In the genomic region with DNA sequence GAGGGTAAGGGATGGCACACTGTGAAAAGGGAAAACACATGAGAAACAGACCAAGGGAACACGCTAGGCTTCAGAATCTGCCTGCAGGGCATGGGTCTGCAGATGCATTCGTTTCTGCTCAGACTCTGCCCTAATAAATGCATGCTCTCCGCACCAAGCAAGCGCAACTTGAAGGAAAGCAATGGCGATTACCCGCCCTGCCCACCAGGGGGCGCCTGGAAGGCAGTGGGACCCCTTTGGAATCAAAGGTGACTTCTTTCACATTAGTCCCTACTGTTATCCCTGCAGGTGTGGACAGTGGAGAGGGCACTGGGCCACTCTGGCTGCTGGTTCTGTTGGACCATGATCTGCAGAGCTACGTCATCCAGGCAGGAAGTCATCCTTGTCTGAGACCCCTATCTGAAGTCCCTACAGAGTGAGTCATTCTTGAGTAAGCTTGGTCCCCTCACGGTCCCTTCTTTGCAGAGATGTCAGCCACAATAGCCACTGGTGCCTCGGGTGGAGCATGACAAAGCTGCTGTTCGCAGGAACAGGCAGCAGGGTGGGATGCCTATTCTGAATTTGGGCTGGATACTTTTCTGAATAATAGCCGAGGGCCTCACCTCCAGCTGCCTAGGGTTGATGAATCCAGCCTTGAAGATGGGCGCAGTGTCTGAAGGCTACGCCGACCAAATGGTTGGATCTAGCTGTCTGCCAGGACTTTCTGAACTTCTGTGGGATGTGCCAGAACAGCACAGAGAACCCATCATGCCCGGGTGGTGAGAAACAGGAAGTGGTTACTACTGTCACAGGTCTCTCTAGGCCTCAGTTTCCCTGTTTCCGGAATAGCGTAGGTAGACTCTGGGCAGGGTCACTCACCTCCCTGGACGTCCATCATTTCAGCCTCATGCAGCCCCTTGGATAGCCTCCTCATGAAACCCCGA, we compare ENCODE assay signal across 8 mouse cellular contexts. TPM values are rescaled to one million over a fixed set of nuclear protein-coding genes. Genes with fewer than 3 reads are reported as not detected.
A peak's percentile ranks its signal among the peaks of the same experiment; 100 is the strongest.
DNase-seq lines count a peak whose midpoint lies in the region.

No protein-coding gene starts in this region.

- intact Hi-C loops in left cerebral cortex, postnatal 36 days (cut with DNase I) = no loop called here

- peak; percentile 75 to 83 for DNase-seq in cerebellum, postnatal 10 days
- no peak for DNase-seq in cerebellum, adult 11 months
- peak; percentile 44 for DNase-seq in 3134 (ENCODE audit: extremely low read depth, insufficient read length, low spot score)
- peak; percentile 75 for DNase-seq in adrenal gland, postnatal 10 days
- peak; percentile 65 for DNase-seq in gastrocnemius, postnatal 10 days
- peak; percentile 52 for DNase-seq in kidney, postnatal 14 days
- DNase-seq in naive thymus-derived CD4-positive, alpha-beta T cell, adult 2 months (ENCODE audit: low read depth) = peak; percentile 77
- DNase-seq in left cerebral cortex, postnatal 36 days (ENCODE audit: low spot score in 2 of 2) = no peak

RNA-seq across cellular contexts. Expression of a gene that starts 32.5 kb away (rescaled TPM):
- total RNA-seq in adrenal gland, postnatal 10 days (2021) = 10 to 100 TPM; 47.9 to 66.6 TPM
- 10 to 100 TPM; 35.7 to 39.2 TPM for total RNA-seq in gastrocnemius, postnatal 10 days (2021)
- 10 to 100 TPM; 21.2 to 25.0 TPM for total RNA-seq in left cerebral cortex, postnatal 36 days (2021)

RNA-seq across cellular contexts. Expression of a gene that starts 42.4 kb away (rescaled TPM):
- 10 to 100 TPM; 40.5 to 42.0 TPM for total RNA-seq in adrenal gland, postnatal 10 days (2021)
- total RNA-seq in gastrocnemius, postnatal 10 days (2021) = 10 to 100 TPM; 65.9 to 66.6 TPM
- total RNA-seq in left cerebral cortex, postnatal 36 days (2021) = 10 to 100 TPM; 49.1 to 49.7 TPM

Comparison
In these comparisons a context has a peak if more than half of its experiments do, and no peak if none do; other contexts are left out.
1. DNase-seq: peak in cerebellum, postnatal 10 days (2 of 2), 3134 (single experiment), adrenal gland, postnatal 10 days (single experiment), gastrocnemius, postnatal 10 days (single experiment), kidney, postnatal 14 days (single experiment) and naive thymus-derived CD4-positive, alpha-beta T cell, adult 2 months (single experiment); none in cerebellum, adult 11 months (single experiment) and left cerebral cortex, postnatal 36 days (0 of 2).